Mouse (Mus musculus) layer of hippocampus, postnatal 10 days (tissue): ENCODE measurements around the gene Zranb3. TPM values are rescaled to one million over a fixed set of nuclear protein-coding genes. Genes with fewer than 3 reads are reported as not detected.
A peak's percentile ranks its signal among the peaks of the same experiment; 100 is the strongest.
"Not testable (repeated sequence)": the region's sequence is repeated elsewhere in the genome, so short reads cannot be mapped to it uniquely, and the experiment has no call there.

ENCODE experiments used
- DNase-seq, 2 experiments: peaks; one replicate each; pipeline ENCODE4 v3.0.0; 2021; ENCODE audit warnings: low spot score in 2 of 2
- long read RNA-seq: library from polyadenylated mRNA; stranded (forward); transcript quantifications from one replicate; pipeline ENCODE4 v2.0.0, GENCODE M21; 2023
- total RNA-seq, 2 experiments: library from RNA; stranded (reverse); gene quantifications; 2 replicates each; pipeline ENCODE4 v1.2.3; 2021

The Zranb3 gene
- 1 to 10 TPM; 8.0 to 9.0 TPM for total RNA-seq
- long read RNA-seq, partial matches to known transcripts = 3 of 3 reads
- long read RNA-seq, other reads (novel, unspliced or antisense) = 0 of 3 reads

DNA sequence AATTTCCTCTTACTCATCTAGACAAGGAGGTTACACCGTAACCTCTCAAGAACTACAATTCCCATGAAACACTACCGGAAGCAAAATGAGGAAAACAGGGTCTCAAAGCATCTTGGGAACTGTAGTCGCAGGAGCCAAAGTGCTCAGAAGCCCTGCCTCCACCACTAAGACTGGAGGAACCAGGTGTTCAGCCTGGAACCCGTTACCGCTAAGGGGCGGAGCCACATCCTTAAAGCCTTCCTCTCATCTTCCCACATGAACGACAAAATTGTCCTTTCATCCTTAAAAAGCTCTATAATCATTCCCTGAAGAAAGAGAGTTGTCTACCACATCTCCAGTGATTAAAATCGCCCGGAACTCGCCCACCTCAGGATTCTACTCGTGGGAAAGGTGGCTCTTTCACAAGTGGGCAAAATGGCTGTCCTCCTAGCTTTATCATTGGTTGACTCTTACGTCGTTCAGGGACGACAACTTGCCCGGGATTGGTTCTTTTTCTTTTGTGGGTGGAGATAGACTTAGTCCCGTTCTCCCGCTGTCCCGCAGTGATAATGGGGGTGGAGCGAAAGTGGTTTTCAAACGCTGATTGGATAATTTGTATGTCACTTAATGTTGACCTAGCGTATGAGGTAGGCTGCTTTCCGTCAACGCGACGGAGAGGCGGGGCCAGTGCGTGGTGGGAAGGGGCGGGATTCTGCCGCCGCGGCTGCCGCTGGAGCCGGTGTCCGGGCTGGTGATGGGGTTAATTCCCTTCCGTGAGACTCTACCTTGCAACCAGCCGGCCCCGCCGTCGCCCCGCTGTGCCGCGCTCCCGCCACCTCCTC is at the start of gene Zranb3, which contains the start of gene R3hdm1:
Gene Zranb3, minus strand, starts transcription at position 407 of the 821 bp plus-strand sequence.
Gene R3hdm1, plus strand, starts transcription at position 661 of the 821 bp plus-strand sequence.
- peak; percentile 94 to 95 for DNase-seq

DNA sequence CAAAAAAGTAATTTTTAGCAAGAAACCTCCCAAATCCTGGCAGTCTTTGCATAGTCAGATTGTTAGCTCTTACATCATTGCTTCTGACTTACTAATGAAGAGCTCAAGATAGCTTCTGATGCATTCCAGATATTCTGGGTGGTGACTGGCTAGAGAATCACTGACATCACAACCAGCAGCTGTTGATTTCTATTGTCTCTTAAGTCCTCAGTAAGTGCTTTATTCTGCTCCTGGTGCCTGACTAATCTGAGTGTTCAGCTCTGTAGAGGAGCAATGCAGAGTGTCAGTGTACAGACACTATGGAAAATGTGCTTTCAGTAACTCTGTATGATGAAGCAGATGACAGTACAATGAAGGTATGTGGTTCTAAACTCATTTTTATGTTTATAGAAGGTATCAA is 38.9 kb upstream of the Zranb3 start:
- no peak for DNase-seq

DNA sequence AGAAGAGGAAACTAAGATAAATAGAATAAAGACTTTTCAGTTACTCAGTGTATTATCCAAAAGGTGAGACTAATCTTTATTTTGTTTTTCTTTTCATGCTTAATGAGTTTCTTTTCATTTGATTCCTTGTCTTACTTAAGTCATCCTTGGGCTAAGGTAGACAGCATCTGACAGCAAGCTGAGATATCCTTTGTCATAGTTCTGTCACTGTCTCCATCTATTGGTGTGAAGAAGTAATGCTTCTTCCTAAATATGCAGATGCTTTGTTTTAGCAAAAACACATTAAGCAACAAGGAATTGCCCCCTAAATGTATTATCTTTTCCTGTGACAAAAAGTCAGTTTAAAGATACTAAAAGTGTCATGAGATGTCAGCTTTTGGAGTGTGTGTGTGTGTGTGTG is 38.2 kb upstream of the Zranb3 start:
- no peak for DNase-seq

DNA sequence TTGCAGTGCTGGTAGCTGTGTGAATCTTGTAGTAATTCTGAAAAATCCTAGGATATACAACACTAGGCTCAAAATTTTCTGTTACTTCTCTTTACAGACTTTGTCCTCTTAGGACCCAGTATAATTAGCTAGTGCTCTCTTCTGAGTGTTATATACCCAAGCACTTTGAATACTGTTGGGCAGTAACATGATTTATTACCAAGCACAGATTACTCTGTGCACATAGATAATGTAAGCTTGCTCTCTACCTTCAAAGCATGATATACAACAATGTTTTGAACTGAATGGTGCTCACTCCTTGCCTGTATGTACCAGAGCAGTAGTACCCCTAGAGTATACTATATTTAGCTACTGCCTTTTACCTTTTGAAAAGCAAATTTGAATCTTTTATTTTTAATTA is 33.4 kb upstream of the Zranb3 start:
- not testable (repeated sequence) for DNase-seq

DNA sequence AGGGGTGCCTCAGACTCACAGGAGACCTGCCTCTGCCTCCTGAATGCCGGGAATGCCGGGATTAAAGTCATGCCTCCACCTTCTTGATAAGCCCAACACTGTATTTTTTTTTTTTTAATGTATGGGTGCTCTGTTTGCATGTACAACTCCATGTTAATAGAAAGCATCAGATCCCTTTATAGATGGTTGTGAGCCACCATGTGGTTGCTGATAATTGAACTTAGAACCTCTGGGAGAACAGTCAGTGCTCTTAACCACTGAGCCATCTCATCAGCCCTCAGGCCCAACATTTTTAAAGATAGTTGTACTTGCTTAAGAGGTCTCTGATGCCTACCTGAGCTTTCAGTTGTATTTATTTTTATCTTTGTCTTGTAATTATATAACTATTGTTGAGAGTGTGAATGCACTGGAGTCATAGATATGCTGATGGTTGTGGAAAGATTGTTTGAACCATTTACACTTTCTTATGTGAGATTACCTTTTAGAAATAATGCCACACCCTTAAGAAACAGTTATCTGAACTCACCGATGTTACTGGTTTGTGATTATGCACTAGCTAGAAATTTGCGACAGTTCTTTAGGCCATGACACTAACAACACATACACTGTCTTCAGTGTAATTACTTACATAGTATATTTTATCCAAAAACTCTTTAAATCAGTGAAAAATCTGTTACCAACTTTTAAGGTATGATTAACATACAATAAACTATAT is 18.2 kb upstream of the Zranb3 start:
- DNase-seq = no peak

DNA sequence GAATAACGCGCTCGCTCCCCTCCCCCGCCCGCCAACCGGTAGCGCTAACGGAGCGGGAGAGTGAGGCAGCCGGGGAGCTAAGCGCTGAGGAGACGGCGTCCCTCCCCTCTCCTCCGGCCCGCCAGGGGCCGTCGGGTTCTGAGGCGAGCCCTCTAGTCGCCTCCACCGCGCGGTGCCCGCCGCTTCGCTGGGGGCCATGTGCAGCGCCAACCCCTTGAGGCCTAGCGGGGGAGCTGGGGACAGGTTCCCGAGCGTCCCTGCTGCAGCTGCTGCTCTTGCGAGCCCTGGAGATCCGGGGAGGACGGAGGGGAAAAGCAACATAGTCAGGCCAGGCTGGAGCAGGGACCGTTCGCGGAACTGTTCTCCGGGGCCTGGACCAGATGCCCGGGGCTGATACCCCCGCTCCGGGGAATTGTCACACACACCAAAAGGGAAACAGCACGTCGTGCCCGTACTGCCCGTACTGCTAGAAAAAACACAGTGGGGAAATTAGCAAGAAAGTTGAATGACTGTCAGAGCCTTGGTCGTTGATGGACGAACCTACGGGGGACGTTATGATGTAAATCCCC is 757 bp upstream of the Zranb3 start:
- DNase-seq = no peak

DNA sequence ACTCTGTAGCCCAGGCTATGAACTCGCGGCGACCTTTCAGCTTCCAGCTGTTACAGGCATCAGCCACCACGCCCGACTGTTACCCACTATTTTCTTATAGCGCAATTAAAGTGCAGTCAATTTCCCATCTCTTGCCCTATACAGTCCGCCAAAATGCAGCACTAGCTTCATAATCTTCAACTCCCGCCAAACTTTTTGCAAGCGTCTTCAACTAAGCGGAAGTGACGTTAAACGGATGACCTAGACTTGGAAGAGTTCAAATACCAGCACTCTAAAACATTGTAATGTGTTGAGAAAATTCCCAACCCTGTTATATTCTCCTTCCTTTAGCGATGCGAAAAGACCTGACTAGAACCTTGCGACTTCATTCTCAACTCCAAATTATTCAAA is 601 bp downstream of the Zranb3 start:
- peak; percentile 32 to 59 for DNase-seq

DNA sequence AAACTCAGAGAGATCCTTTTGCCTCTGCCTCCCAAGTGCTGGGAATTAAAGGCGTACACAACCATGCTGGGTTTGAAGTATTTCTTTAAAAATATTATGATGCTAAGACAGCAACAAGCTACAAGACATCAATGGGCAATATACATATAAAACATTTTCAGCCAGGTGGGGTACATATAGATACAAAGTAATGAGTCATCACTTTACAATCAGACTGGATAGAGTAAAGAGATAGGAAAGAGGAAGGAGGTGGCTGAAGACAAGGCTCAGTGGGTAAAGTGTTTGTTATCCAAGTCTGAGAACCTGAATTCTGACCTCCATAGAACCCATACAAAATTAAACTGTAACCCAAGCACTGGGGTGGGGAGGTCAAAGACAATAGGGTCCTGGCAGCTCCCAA is 4.5 kb downstream of the Zranb3 start:
- no peak for DNase-seq

DNA sequence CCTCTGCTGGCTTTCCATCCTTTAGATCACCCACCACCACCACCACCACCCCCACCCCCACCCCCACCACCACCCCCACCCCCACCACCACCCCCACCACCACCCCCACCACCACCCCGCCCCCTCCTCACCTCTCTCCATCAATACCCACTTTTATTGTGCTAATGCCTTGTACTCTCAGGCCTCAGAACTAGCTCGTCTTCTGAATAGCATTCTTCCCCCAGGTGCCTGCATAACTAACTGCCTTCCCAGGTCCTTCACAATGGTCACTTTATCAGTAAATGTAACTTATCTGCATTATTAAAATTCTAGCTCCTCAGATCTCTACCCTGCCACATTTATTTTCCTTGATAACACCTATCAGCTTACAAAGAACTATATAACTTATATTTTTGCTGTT is 8.2 kb downstream of the Zranb3 start:
- no peak for DNase-seq

DNA sequence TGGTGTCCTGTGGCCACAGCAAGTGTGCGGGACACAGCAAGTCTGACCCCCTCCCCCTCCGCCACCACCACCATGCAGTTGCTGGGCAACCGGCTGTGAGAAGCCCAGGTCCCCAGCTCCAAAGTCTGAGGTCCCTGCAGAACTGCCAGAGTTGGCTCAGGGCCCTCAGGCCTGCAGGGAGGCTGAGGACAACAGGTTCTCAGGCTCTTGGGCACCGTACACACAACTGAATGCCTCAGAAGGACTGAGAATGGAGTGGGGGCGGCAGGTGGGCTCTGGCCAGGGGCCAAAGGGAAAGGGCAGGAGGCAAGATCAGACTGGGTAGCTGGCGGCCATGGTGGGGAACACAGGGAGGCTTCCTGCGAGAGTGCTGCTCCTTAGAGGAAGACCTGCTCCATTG is 20.0 kb downstream of the Zranb3 start:
- peak; percentile 29 to 42 for DNase-seq

DNA sequence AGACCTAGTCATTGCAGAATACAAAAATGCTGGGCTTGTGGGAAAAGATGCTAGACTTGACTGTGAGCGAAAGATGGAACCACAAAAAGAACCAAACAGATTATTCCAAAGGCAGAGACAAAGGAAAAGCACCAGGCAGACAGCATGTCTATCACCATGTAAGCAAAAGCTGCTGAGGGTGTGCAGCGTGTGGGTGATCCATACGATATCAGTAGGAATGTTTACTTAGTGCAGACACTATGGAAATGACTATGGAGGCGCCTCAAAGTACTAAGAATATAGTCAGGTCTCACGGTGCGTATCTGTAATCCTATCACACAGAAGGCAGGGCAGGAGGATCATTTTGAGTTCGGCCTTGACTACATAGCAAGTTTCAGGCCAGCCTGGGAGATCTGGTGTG is 21.0 kb downstream of the Zranb3 start:
- no peak for DNase-seq

DNA sequence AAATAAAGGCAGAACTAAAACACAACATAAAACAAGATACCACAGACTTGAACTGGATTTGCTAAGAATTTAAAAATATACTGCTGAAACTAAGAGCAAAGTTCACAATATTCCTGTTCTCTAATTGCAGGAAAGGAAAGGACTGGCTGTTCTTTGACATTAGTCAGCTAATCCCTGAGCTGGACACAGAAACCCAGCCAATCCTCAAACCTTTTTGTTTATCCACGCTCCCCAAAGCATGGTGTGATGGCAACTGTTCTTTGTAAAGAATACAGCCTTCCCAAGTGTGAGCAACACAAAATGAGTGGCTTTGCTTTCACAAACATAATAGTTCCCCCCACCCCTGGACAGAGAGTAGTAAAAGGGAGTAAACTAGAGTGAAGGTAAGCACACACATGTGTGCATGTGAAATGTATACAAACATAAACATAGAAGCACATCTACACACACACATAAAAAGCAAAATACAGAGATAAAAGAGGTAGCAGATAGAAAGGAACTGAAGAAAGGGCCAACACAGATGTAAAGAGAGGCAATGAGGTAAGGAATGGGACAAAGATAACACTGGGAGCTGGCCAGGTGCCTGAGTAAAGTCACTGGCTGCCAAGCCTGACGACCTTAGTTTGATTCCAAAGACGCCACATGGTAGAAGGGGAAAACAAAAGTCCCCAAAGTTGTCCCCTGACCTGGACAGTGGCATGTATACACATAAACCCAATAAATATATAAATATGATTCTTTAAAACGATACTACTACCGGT is 21.7 kb downstream of the Zranb3 start:
- no peak for DNase-seq

DNA sequence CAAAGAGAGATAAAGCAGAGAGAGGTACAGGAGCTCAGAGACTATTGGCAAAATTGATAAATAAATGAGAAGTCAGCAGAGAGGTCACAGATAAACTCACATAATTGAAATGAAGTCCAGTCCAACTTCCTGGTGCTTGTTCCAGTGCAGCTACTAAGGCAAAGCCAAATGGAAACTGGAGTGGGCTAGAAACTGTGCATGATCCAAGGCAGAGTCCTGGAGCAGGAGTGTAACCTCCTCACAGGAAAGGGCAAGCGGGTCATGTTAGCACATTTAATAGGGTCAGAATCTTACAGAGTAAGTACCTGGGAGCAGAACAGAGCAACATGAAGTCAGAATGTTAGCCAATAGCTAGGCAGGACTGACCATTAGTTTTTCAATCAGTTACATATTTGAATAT is 24.2 kb downstream of the Zranb3 start:
- DNase-seq = no peak

DNA sequence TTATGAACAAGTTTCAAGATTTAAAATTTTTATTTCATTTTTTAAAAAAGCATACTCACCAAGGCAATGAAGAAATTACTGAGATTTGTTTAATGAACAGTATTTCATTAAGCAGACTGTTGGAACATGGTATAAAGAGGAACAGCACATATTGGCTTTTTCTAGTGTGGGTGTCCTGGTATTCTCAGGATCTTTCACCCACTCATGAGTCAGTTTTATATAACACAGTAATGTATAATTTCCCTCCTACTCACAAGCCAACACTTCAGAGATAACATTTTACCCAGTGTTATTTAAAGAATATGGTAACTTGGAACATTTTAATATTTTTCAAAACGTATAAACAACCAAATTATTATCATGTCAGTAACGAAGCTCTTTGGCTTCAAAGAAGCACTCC is 25.1 kb downstream of the Zranb3 start:
- DNase-seq = no peak

DNA sequence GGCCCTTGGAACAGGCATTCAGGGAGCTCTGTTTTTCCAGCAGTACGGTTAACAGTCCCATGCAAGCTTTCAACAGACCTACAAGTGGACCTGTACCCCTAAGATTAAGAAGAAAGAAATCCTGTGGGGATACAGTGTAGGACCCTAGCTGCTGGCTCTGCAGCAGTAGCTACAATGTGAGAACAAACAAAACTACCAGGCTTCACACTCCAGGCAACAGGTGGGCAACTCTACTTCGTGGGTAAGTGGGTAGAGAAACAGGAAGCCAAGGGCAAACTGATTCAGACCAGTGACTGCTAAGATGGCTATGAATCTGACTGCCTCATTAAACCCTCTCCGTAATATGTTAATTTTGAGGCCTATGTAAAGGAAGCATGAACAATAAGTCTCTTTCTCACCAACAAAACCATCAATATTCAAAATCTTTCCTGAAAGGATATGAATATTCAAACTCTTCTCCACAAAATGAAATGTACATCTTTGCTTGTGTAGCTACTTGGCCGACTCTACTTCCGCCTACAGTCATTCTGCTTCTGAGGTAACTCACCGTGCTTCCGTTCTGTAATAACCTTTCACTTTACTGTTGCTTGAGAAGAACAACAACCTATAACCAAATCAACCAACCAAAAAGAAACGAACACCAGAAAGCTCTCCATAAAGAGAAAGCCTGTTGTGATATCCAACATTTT is 25.9 kb downstream of the Zranb3 start:
- DNase-seq = no peak

DNA sequence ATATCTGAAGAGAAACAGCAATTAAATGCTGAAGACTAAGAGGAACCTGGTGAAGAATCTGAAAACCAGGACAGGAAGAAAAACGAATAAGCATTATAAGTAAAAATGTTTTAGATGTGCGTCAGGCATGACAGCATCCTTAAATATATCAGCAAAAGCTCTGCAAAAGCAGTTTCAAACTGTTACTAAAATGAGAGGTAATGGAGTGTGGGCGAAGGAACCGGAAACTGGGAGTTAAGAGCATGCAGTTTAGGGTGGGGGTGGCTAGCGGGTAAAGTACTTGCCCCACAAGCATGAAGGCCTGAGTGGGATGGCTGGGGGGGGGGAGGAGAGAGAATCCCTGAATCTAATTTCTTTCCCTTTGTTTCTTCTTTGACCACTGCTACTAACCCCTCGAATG is 29.8 kb downstream of the Zranb3 start:
- DNase-seq = no peak

DNA sequence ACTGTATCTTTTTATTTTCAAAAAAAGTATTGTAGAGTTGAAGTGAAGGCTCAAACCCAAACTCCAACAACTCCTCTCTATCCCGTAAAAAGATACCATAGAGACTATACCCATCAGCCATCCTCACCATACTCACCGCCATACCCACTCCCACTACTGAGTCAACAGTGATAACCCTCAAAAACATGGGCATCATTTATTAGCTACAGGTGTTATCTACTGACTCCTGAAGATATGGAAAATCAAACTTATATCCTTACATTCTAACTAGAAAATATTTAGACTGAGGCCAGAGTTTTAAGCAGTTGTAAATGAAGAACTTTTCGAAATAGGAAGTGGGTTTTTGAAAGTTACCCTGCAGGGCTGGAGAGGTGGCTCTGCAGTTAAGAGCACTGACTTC is 32.8 kb downstream of the Zranb3 start:
- DNase-seq = no peak

DNA sequence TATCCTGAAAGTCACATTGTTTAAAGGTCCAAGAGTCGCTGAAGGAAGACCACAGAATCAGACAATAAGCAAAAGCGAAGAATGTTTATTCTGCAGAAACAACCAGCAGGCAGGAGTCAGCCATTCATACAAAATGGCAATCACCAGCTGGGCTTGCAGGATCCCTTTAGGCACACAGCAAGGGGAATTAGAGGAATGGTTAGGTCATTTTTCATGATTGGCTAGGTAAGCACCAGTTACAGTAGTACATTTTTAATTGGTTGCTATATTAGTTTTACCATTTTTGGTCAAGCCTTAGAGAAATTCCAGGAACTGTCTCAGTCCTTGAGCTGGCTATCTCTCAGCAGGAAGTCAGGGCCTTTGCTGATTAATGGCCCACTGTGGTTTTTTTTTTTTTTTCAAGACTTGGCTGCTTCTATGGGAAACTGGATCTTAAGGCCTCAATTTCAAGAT is 33.9 kb downstream of the Zranb3 start:
- no peak for DNase-seq

DNA sequence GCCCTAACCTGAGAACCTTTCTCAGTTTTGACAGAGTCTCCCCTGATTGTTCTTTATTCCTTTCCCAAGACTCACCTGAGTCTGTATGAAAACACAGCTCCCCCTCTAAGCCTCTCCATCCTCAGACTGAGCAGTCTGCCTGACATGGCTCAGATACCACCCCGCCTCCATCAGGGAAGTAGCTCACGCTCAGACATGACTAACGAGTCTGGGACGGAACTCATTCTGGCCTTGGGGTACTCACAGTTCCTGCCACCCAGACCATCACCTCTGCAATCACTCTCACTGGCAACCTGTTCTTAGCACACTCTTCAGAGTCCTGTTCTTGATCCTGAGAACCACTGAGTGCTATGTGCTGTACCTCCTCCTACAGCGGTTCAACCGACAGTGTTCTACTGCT is 38.1 kb downstream of the Zranb3 start:
- no peak for DNase-seq

DNA sequence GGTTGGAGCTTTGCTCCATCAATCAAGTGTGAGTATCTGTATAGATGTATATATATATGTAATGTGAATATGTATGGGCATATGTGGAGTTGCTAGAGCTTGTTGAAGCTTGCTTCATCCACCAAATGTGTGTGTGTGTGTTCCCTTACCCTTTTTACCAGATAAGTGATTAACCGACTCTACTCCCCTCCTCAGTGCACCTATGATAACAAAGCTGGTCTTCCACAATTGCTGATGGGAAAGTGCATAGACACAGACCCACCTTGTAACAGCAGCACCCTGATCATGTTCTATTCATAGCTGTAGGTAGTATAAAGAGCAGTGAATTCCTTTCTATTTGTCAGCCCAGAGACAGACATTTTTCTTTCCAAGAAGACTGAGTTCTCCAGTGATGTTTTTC is 40.7 kb downstream of the Zranb3 start:
- DNase-seq = no peak

DNA sequence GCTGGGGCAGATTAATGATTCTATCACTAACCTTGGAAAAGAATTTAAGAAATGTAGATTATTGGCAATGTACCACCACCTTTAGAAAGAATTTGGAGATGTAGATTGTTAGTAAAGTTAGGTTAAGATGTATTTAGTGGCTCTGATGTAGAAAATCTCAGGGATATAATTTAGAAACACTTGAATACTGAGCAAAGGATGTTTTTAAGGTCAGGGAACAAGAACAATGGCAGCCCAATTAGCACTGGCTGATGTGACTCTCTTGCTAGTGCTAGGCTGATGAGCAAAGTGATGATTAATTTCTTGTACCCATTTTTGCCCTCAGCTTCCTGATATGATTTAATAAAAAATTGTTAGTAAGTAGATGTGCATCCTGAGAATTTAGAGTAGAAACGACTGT is 41.4 kb downstream of the Zranb3 start:
- DNase-seq = no peak
